Mouse (Mus musculus) neural tube, embryonic 13.5 days (tissue): ENCODE measurements around the gene Dbx1. TPM values are rescaled to one million over a fixed set of nuclear protein-coding genes. Genes with fewer than 3 reads are reported as not detected.

Experiments
- ATAC-seq: fragments of 200-750 bp; cut with Nextera tagmentation; 2 replicates; pipeline ENCODE4 v1.8.0; 2017; ENCODE audit warnings: low read depth, mild to moderate bottlenecking, moderate TSS enrichment, moderate library complexity
- H3K27ac ChIP-seq: fragments of 300-500 bp; sonication (generic); replicated peaks from 2 replicates; pipeline ENCODE4 v1.5.1; 2015; ENCODE audit warnings: moderate library complexity, mild to moderate bottlenecking, inconsistent platforms
- H3K27me3 ChIP-seq: fragments of 300-500 bp; sonication (generic); 2 replicates; pipeline ENCODE4 v1.6.1; 2015; ENCODE audit warnings: mild to moderate bottlenecking, inconsistent platforms
- H3K36me3 ChIP-seq: fragments of 300-500 bp; sonication (generic); 2 replicates; pipeline ENCODE4 v1.6.1; 2015; ENCODE audit warnings: mild to moderate bottlenecking, inconsistent platforms
- H3K4me1 ChIP-seq: fragments of 300-500 bp; sonication (generic); replicated peaks from 2 replicates; pipeline ENCODE4 v1.6.1; 2015; ENCODE audit warnings: inconsistent platforms
- H3K4me2 ChIP-seq: fragments of 300-500 bp; sonication (generic); 2 replicates; pipeline ENCODE4 v1.6.1; 2015; ENCODE audit warnings: inconsistent platforms, mild to moderate bottlenecking, moderate library complexity
- H3K4me3 ChIP-seq: fragments of 300-500 bp; sonication (generic); 2 replicates; pipeline ENCODE4 v1.5.1; 2015; ENCODE audit warnings: mild to moderate bottlenecking, inconsistent platforms
- H3K9ac ChIP-seq: fragments of 300-500 bp; sonication (generic); 2 replicates; pipeline ENCODE4 v1.6.1; 2015; ENCODE audit warnings: moderate library complexity, mild to moderate bottlenecking, inconsistent platforms
- H3K9me3 ChIP-seq: fragments of 300-500 bp; sonication (generic); 2 replicates; pipeline ENCODE4 v1.6.1; 2016; ENCODE audit warnings: inconsistent platforms
- WGBS: fragments of 180-500 bp; shearing (Covaris S2); methylation state at CpG from one replicate; pipeline ENCODE4 v1.1.7; 2015; 5-methylcytosine and 5-hydroxymethylcytosine counted together
- polyA plus RNA-seq: library from polyadenylated mRNA; unstranded; fragments of >200 nt; fragmentation: Nextera tagmentation; extraction: Ambion mirVana; gene quantifications from 2 replicates; pipeline ENCODE4 v1.2.1, GENCODE M21; 2015

Gene Dbx1
- polyA plus RNA-seq, 1 experiment from 2014 or later: 6.0 TPM

DNA sequence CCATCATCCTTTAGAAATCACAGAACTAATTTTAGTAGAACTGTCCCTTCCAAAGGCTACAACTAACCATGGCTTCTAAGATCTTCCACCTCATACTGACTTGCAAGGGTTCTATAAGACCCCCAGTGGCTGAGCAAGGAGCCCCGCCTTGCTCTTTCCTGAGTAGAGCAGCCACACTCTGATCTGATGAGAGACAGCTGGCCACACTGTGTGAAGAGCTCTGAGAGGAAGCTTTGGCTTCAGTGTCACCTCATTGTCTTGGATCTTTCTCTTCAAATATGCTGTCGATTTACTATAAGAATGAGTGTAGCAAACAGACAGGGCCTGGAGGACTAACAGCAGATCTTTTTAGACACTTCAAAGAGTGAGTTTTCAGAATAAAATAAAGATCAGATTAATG, 54.7 kb downstream of the Dbx1 start:
- ATAC-seq: no peak
- Histone ChIP-seq H3K27me3 (no peaks in the 10 kb centered on the region), H3K36me3 (peaks cover 73% of the 10 kb centered on the region), H3K4me1 (no peaks in the 10 kb centered on the region; the same call in 1 of the 2 replicates), H3K4me3 (no peak overlapping the region), H3K9ac (no peak overlapping the region), H3K4me2 (no peak overlapping the region), H3K27ac (no peak overlapping the region), H3K9me3 (no peaks in the 10 kb centered on the region)
- 93% methylated on average over 2 of the region's 2 CpGs for WGBS

Other genes with a start within 250 kb of the Dbx1 start
- gene Htatip2, start 122.3 kb upstream of the Dbx1 start, polyA plus RNA-seq: 4.9 and 5.0 TPM in 2 replicates
- gene Prmt3, start 141.5 kb upstream of the Dbx1 start, polyA plus RNA-seq: 48.2 and 53.4 TPM in 2 replicates